Mouse (Mus musculus): ENCODE results near the gene Ppp1r11.

DNA sequence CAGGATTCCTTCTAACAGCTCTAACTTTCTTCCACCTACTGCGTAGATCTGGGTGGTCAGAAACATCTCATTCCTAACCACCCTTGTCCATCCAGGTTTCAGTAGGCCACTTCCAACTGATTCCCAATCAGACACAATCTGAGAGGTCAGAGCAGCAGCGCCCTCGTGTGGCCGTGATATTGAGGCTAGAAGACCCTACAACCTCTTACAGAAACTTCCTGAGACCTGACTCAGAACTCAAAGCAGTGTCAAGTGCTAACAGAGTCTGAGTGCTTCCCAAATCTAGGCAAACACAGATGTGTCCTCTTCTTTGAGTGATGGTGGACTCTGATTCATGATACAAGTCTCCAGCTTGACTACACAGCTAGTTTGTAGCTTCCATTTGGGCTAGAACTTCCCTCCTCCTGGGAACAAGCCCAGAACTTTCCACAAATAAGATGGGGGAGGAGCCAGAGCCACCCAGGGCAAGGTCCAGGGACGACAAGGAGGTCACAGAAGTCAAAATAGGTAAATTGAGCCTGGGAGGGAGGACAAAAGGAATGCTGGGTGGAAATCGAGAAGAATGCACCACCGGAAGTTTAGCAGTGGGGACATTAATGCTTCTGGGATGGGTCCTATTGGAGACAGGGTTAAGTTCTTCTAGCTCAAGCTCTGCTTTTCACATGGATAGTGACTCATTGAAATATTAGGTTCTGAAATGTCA, 45.6 kb upstream of the Ppp1r11 start:
- TF ChIP-seq CTCF (IDR thresholded peaks at IDR 0.05; ENCODE audit: control insufficient read depth, insufficient read depth, low read length) (peak; percentile 80), POLR2A (IDR thresholded peaks at IDR 0.05; ENCODE audit: borderline replicate concordance, control insufficient read depth, low read depth, low read length) (no peak)

Data from bone marrow, adult 2 months (tissue).